Mouse (Mus musculus): ENCODE data around the gene Calca.
"Not testable (repeated sequence)": the region's sequence is repeated elsewhere in the genome, so short reads cannot be mapped to it uniquely, and the experiment has no call there.

Calca gene

DNA sequence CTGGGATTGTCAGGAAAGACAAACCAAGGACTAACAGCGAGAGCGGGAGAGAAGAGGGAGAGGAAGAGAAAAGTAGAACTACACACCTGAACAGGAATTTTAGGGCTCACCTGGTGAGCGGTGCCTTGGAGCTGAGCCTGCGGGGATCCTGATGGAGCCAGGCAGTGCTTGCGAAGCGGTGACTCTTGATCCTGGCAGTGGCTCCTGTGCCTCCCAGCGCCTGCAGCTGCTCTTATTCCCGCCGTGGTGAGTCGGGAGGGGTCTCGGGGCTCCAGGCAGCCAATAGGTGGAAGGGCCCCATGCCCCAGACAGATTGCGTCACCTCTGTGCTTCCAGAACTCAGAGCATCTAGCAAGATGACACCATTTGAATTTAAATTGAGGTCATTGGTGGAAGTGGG, at the start of gene Calca:
Calca (minus strand) TSS at position 256 of the 400 bp plus-strand sequence.
- peak; percentile 72 for DNase-seq

DNA sequence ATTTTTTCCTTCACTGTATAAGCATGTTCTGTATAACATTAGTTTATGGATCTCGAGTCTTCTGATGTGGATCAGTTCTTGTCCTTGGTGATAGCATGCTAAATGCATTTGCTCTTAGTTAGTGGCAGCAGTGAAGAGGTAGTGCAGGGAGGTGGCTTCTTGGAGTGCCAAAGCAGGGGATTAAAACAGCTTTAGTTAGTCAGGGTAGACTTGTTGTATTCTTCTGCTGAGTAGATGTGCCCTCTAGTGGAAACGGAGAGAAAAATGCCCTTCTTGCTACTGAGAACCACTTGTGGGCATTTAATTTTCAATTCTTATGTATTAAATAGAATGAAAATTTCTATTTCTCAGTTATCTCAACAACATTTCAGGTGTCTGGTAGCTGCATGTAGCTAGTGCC, 36.5 kb upstream of the Calca start:
- peak; percentile 57 for DNase-seq

DNA sequence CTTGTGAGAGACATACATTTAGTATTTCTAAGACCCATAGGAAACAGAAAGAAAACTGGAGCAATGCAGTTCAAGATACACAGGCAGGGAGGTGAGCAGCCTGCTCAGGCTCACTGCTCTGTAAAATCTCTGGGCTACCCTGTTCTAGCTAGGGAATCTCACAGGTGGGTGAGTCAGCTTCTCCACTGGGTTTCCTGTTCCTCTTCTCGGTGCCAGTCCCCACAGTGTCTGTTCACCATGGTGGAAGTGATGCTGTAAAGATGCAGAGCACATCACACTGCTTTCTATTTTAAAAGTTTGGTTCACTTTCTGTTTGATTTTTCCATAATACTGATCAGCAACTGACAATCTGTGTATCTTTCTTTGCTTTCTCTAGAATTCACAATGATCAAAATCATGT, 35.2 kb upstream of the Calca start:
- DNase-seq, result no peak

DNA sequence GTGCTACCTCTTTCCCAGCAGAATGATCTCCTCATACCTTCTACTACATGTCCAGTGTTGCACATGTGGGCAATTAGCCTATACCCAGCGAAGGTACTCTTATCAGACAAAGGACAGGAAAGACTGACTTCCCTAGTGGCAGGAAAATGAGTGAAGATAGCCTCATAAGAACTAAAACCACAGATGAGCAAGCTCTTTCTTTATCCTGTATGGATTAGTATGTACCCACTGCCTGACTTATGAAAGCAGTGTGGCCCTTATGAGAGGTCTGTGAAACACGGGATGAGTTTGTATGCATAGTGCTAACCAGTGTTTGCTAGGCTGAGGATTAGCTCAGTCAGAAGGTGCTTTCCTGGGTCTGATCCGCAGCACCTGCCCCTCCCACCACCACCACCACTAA, 13.6 kb upstream of the Calca start:
- DNase-seq, result no peak

DNA sequence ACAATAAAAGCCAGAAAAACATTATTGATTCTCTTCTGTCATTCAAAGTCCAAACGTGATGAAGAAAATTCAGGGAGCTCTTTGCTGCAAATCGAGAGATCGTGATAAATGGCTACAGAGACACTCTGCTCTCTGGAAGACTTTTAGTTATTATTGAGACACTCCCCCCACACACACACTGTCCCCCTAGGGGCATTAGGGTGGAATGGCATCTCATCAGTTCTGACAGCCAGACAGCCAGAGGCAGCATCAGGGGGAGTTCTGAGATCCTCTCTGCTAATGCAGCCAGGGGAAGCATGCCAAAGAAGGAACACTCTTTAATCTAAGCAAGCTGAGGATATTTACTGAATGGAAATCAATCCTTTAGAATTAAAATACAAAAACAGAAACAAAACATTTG, 12.6 kb upstream of the Calca start:
- DNase-seq, result peak; percentile 55

DNA sequence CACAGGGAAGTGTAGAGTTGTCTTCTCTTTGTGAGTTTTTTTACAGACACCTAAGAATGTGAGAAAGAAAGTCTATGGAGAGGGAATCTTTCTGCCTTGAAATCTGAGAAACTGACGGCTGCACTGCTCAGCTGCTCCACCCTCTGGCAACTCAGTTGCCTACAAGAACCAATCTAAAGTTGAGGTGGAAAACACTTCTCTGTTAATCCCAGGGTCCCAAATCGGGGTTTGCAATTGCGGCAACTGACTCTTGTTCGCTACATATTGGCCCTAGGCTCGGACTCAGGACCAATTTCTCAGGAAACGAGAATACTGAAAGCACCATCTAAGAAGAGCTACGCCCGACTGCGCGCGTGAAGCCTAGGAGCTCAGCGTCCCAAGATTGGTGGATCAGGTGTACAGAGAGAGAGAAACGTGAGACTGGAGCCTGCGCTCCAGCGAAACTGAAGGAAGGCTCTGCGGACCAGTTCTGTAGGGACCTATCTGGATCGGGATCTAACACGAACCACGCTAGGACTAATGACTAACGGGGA, 522 bp downstream of the Calca start:
- DNase-seq, result peak; percentile 61

DNA sequence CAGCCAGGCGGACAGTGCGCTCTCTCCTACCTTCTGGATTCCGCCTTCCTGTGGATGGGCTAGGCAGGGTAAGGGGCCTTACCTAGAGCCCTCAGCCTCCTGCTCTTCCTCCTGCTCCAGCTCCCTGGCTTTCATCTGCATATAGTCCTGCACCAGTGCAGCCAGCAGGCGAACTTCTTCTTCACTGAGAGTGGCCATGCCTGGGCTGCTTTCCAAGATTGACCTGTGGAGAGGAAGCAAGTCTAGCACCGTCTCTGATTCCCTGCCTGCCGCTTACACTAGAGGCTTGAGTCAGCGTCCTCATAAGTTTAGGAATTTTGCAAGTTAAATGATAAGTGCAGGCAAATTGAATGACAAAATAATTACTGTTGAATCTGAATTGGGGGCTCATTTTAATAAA, 1.8 kb downstream of the Calca start:
- DNase-seq, result no peak

DNA sequence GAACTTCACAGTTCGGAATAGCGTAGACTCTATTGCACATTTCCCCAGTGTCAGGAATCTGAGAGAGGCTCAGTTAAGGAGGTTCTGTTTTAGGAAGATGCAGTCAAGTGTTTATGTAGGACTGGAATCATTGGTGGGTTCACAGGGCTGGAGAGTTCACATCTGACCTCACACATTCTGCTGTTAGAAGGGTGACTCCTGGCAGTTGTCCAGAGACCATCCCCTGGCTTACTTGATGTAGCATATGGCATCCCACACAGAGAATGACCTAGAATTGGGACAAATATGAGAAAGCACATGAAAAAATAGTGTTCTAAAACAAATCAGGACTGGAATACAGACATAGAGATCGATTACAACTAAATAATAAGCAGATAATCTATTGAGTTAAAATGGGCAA, 10.2 kb downstream of the Calca start:
- DNase-seq, result no peak

DNA sequence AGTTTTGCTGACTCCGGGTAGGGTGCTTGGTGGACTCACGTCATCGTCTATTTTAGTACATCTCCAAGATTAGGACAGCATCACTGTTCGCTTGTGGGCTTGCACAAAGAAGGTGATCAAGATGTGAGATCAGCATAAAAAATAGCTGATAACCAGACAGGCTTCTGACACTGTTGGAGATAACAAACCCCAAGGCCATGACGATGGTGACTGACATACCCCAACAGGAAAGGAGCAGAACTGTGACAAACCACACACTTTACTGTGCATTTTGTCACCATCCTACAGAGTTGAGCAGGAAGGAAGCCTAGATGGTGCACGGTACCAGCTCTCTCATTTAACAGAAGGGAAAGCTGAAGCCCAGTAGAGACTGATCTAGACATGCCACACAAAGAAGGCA, 19.4 kb downstream of the Calca start:
- DNase-seq, result no peak

DNA sequence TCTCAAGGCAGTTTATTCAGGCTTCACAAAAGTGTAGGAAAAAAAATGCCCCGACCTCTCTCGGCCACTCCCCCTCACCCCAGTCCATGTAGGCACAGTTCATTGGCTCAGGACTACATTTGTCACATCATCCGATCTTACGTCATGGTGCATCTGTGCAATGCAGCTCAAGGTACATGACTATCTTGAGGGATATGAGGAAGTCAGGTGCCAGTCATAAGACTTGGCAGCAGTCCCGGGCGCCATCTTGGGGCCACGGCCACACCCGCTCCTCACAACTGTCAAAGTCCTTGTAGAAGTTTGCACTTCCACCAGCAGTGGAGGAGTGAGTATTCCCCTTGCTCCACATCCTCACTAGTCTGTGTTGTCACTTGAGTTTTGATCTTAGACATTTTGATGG, 41.8 kb downstream of the Calca start:
- not testable (repeated sequence) for DNase-seq

DNA sequence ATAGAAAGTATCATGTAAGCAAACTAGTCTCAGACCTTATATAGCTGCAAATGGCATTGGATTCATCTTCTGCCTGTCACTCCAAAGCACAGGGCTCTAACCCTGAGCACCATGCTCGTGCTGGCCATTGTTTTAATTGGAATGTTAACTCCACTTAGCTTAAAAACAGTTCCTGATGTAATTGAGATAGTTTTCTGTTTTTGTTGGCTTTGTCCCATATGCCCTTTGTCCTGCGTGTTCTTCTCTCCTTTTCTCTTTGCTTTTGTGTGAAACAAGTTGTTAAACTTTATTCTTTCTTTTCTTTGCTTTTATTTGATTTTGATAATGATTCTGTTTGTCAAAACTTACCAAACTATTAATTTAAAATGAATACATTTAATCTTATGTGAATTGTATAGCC, 53.7 kb downstream of the Calca start:
- DNase-seq, result no peak
